Mouse (Mus musculus): ENCODE measurements at regions not wholly inside any gene's neighbourhood (a gene's known extent, or its start where the extent isn't known, plus 50 kb on each side); places are given as distances from the start of the nearest gene placed in this dataset.

DNA sequence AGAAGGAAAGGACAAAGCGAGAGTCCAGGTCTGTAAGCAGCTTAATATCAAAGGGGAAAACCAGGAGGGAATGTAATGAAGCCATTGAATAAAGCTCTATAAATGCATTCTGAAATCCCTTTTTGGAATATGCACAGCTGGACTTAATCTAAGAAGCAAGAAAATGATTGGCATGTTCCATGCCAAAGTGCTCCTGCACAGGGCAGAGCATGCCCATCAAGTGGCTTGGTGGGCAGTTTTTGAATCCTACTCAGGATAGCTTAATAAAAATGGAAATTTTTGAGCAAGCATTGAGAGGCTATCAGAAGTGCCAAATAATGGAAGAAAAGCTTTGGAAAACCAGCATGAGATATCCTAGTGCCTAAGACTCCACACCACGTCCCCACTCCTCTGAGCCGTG, 466.1 kb downstream of the Epm2a start:
- no peak for DNase-seq

DNA sequence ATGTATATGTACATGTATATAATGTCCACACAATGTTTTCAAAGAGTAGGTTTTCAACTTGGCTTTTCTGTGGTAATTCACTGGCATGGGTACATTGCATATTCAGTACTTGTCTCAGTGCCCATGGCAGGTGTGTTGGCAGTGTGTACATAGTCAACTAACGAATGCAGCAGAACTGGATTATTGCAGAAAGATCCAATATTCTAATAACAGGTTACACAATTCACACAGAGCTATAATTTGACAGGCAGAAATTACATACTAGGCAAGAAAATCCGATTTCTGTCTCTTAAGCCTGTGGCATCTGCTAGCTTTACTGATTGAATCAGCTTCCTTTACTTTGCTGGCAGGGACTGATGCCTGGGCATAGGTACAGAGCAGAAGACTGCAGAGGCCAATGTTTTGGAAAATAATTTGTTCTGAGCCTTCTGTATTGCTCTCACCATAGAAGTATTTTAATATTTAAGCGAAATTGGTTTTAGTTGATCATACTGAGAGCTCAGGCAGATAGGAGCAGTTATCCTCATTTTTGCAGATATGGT, 479.3 kb downstream of the Epm2a start:
- DNase-seq = no peak

DNA sequence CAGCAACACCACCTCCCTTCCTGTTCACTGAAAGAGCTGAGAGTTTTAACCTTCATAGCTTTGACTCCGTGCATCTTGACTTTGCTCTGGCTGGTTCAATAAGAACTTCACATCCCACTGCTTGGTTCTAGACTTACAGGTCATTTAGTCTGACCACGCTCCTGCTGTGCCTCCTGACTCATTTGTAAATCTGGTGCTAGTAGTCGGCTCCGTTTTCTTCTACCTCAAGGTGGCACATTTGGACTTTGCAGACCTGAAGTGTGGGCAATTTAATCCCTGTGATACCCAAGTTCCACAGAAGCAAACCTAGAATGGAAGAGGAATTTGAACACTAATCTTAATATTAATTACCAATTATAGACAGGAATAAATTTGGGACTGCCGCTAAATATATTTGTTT, 497.9 kb downstream of the Epm2a start:
- peak; percentile 3 to 32 for DNase-seq

DNA sequence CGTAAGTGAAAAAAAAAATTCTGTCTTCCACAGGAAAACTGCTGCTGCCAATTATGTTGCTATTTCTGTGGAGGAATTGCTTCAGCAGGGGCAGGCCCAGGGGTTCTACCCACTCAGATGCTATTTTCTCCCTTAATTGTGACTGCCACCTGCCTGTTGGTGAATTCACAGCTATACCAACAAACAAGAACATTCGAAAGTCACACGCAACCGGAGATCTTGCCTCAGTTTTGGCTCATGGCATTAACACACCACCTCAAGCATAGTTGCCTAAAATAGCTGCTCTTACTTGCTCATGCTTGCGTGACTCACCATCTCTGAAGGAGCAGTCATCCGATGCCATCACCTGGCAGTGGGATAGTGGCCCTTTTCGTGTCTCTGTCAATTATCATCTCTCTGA, 498.3 kb downstream of the Epm2a start:
- DNase-seq = peak; percentile 3 to 26

DNA sequence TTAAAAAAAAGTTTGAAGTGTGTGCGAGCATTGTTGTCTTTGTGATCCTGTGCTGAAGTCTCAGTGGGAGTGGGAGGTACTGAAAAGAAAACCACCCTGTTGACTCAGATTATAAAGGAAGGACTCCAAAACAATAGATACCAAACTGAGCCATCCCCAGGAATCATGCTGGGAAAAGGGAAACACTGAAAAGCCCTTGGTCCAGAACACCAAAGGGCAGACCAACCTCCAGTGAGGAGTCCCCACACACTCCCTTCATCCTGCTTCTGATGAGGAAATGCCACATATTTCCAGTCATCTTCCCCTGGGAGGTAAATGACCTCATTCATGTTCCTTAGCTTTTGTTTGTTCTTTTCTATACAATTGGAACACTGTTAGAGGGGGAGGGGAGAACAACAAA, 502.9 kb downstream of the Epm2a start:
- no peak for DNase-seq

DNA sequence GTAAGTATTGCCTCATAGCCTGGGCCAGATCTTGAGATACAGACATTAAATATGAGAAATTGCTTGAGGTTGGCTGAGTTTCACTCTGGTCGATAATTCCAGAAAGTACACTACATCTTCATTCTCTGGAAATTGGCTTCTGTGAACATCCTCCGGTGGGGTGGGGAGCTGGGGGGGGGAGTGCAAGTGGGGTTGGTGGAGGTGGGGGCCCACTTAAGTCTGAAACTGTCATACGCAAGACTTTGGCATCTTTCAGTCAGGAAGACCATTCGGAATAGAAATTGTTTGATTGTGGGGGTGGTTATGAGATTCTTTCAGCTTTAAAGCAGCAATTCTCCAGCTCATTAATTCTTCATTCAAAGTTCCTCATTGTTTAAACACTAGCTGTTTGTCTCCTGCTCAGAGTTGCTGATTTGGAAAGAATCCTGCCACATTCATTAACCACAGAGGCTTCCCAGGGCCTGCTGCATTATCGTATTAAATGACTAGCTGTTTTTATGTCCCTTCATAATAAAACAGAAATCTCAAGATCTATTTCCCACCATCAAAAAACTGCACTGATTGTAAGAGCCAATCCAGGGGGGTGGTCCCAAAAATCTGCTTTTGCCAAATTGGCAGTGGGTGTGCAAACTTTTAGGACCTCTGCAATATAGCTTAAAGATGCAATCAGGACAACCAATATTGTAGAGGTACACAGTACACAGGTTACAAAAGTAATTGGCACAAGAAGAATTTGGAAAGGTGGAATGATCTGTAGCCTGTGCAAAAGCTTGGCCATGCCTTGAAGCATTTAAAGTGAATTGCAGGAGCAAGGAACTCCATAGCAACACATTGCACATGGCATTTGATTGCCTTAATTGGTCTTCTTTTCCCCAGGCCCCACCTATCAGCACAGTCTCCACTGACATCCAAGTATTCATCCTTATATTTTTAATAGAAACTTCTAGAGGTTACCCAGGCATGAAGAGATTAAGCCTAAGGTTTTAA, 532.2 kb downstream of the Epm2a start:
- no peak for DNase-seq

DNA sequence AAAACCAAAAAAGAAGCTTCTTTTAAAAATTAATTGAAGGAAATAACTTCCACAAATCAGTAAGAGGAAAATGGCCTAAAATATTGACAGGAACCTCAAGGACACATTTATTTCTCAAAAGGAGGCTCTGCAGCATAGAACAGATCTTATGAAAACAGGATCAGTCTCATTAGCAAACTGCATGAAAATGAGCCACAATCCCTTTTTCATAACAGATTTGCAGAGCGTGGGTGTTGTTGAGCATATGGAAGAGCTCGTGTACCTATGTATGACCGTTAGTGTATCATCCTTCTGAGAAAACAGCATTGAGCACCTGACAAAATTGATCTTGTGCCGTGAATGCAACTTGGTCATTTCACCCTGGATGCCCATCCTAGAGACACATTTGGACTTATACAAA, 543.0 kb downstream of the Epm2a start:
- DNase-seq = no peak

DNA sequence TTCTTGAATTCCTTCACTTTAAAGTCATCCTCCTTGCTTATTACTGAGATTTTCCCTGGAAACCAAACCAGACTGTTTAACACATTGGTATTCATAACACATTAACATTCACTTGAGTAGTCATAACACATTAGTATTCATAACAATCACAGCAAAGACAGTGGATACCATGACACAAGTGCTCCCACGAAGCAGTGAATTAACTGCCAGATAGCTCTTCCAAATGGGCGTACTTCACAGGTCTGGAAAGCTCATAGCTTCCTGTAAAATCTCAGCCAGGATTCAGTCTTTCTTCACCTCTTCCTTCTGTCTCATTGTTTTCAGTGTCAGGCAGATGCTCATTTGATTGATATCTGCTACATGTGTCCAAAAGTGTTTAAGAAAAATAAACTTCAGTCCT, 545.7 kb downstream of the Epm2a start:
- no peak for DNase-seq

DNA sequence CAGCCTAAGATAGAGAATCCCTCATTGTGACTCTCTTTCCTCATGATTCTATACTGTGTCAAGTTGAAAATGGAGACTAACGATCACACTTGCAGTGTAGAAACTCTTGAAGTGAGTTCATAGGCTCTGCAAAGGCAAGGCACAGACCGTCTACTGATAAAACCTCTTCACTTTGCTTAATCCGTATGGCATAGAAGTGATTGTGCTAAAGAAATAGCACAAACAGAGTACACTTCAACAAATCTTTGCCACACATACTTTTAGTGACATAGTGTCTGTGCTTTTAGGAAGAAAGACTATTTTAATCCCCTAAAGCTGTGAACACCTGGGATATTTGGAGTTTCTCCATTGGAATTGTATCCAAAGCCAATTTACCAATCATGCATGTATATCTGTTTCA, 578.9 kb downstream of the Epm2a start:
- no peak for DNase-seq

DNA sequence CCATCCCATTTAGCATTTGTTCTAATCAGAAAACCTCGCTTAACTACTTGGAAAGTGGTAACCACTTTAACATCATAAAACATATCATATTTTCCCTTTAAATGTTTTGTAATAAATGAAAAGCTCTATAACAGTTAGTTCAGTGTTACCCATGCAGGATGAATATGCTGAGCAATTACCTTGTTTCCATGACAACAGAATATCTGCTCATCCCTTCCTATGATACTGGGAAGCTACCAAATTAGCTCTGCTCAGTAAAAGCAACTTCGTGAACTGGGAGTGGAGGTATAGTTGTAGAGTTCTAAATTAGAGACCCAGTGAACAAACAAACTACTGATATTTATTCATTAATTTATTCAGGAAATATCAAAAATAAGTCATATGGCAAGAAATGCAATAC, 595.0 kb downstream of the Epm2a start:
- DNase-seq = no peak

DNA sequence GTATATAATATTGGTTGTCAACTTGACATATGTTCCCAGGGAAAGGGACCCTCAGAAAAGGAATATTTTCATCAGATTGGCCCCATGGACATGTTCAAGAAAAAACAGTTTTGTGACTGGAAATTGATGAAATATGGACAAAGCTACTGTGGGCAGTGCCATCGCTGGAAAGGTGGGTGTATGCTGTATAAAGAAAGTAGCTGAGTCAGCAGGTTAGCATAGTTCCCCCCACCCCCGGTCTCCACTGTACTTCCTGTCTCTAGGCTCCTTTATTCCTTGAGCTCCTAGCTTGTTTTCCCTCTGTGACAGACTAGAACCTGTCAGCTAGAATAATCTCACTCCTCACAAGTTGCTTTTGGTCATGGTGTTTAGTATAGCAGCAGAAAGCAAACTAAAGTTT, 599.6 kb downstream of the Epm2a start:
- no peak for DNase-seq

DNA sequence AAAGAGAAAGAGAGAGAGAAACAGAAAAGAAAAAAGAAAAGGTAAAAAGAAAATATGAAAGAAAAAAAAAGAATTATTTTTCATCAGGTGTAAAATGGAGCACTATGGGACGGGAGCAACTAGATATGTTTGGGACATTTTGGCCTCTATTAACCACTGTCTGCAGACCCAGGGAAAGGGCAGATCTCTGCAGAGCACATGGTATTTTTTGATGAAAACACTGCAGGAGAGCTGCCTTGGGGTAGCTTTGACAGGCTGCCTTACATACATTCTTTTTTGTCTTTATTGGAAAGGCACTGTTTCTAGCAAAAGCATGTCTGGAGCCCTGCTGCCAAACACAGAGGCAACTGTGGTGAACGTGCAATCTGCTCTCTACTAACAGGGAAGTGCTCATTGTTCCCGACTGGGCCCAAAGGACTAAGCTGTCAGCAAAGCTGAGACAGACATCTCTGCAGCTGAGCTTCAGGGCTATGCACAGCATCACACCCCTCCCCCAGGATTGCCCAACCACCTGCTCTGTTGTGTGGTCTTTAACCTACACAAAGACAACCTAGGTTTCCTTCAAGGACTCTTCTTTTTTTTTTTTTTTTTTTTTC, 617.2 kb downstream of the Epm2a start:
- DNase-seq = no peak

DNA sequence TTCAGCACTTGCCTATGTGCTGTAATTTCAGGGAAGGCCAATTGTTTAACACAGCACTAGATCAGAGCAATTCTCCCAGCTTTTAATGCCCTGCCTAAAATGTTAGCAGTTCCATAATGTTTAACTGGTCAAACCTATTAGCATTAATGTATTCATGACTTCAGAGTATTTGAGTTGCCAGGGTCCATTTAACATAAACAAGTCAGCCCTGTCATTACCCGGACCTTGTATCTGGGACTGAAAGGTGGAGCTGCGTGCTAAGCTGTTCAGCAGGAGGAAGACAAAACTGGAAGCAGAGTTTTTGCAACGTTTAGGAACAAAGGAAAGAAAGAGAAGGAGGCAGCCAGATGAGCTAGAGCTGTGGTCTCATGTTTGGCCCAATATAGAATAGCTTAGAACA, 661.8 kb downstream of the Epm2a start:
- no peak for DNase-seq

DNA sequence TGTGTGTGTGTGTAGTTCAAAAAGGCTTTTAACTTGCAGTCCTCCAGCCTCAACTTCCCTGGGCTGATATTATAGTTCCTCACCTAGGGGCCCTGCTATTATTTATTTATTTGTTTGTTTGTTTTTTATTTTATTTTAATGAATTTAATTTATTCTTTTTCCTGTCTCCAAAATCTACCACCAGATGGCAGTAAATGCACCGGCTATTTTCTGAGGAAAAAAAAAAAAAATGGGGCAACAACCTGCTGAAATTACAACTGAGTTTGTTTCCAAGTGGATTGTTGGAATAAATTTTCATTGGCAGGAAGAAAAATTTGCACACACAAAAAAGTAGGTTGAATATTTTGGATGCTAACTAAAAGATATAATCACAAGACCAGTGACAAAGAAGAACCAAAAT, 662.7 kb downstream of the Epm2a start:
- DNase-seq = no peak

DNA sequence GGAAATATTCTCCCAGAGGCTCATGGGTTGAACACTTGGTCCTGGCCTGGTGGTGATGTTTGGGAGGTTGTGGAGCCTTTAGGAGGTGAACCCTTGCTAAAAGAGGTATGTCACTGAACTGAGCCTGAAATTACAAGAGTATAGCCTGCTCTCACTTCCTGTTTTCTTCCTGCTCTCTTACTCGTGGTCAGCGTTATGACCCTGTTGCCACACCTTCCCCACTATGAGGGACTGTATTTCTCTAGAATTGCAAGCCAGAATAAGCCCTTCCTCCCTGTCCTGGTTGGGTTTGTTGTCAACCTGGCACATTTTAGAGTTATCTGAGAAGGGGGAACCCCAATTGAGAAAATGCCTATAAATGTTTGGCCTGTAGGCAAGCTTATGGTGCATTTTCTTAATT, 674.1 kb downstream of the Epm2a start:
- DNase-seq = no peak

DNA sequence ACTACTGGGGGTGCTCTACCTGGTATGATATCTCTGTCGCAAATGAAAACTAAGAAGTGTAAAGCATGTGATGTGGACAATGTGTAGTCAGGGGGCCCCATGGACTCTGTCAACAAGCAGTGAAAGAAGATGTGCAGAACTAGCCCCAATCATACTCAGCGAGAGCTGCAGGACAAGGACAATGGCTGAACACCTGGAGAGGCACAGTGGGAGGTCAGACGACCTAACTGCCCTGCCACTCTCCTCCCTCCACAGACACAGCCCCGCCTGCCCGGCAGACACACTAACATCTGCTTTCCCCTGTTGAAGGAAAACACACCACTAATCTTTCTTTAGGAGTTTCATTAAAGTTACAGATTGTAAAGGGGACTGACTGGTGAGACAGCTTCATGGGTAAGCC, 675.1 kb downstream of the Epm2a start:
- no peak for DNase-seq

DNA sequence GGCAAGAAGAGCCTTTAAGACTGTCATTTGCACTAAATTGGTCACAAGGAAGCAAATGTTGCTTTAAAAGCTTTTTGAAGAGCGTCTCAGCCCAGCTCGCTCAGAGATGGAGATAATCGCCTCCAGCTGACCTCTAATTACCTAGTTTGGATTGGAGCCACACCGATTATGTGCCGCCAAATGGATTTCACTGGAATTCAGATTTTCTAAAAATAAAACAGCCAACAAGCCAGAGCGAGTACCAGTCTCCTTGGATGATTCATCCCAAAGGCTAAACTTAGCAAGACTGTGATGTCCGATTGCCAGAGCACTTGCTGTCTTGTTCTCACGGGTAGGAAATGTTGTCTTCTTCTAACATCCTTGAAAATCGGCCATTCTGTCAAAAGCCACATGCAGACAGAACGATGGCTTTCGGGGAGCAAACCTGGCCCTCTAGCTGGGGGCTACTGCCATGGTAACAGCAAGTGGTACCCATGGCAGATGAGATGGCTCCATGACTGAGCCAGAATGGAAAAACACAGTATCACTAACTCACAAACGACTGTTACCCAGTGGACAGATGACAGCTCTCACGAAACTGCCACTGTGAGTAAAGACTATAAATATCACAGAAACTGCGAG, 676.1 kb downstream of the Epm2a start:
- DNase-seq = peak; percentile 65 to 83

DNA sequence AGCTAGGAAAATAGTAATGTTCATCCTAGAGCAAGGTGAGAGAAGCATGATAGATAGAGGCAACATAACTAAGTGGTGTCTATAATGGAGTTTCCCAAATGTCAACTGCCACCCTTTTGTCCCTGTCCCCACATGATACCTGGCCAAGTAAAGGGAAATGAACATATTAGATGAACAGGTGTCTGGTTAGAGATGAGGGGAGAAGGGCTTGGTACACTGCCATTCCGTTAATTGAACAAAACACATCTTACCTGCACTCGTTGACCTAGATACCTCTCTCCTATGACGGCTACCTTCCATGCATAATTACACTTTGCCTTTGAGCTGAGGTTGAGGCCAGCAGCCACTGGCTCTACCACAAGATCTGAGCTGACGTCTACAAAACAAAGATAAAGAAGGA, 677.4 kb downstream of the Epm2a start:
- peak in 1 of 2 experiments; percentile 35 for DNase-seq

DNA sequence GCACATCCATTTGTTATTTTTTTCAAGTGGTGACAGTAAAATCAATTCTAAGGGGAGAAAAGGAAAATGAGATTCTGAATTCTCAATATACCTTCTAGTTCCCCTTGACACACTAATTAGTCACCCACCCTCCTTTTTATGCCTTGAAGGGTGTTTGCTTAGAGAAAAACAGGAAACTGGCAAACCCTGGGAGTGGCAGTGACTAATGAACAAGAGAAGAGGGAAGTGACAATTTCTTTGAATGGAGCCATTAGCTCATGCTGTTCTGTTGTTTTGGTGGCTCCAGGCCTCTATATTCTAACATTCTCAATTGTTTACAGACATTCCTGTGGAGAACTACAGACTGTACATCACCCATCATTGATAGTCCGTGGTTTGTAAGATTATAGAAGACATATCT, 692.0 kb downstream of the Epm2a start:
- no peak for DNase-seq

DNA sequence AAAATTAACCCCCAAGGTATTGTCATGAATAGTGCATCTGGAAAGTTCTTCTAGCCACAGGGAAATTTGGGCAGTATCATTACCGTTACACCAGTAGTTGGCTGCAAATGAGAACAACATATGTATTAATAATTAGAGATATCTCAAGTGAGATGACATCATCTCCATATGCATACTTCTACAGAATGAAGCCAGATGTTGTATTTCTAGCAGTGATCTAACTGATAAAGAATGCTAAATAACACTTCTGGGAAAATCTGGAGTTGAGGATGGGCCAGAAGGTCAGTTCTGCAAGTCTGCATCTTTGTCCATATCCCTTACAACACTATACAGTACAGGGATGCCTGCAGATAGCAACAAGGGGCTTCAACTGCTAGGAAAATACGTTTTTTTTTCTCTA, 702.7 kb downstream of the Epm2a start:
- DNase-seq = no peak

DNA sequence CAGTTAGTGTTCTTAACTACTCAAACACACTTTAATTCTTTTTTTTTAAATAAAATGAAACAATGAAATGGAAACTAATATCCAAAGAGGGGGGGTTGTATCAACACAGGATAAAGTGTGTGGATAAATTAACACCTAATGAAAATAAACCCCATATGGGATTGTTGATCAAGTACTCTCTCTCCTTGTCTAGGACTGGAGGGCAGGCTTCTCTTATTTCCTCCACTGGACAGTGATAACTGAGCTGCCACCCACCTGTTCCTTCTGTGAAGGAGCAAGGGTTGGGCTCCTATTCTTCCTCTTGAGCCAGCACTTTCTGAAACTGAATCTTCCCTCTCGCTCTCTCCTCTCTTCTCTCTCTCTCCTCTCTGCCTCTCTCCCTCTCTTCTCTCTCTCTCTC, 716.5 kb downstream of the Epm2a start:
- no peak for DNase-seq

DNA sequence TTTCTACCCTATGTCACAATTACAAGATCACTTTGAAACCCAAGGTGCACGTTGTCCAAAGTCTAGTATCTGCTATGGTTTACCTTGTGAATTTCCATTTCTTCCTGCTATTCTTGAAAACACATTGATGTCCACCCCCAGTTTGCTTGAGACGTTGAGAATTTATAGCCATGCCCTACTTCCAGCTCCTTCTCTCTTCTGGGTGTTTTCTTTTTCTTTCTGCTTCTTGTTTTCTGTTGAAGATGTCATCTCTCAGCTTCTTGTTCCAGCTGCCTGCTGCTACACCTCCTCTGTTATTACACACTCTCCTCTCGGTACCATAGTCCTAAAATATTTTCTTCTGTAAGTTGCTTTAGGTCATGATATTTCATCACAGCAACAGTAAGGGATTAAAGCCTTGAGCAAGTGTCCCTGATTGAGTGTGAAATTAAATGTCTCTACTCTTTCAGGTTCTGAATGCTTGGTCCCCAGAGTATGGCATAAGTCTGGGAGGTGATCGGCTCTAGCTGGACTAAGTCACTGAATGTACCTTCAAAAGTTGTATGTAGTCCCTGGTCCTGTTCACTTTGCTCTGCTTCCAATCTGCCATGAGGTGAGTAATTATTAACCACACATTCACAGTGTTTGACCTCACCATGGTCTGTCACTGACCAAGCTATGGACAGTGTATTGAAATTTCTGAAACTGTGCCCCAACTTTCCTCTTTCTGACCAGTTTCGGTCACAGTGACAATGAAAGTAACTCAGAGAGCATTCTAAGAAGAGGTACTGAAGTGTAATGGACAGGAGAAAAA, 718.1 kb downstream of the Epm2a start:
- DNase-seq = no peak

DNA sequence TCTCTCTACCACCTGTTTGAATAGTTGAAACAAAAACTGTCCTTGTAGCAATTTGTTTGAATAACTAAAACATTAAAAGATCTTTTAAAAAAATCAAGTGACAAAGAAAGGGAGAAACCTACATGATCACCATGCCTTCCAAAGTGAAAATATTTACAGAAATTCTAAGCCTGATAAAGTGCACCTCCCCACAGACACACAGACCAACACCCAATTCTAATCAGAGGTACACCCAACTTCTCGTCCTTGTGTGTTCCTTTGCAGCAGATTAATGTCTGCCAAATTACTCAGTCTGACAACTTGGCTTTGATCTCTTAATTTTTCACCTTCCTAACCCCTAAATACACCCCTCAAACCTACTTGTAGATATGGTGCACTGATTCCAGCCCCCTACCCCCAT, 719.1 kb downstream of the Epm2a start:
- DNase-seq = no peak

Measured in cerebellum, postnatal 36 days (tissue).